Mouse (Mus musculus) kidney, adult 2 months (tissue): ENCODE results near the gene Ryr1. TPM values are rescaled to one million over a fixed set of nuclear protein-coding genes. Genes with fewer than 3 reads are reported as not detected.

Experiments used
- DNase-seq: peaks from one replicate; pipeline ENCODE4 v3.0.0; 2021
- H3K27ac ChIP-seq: fragments of 200-500 bp; 2 replicates; pipeline ENCODE4 v1.5.1; 2012; ENCODE audit warnings: low read depth, low read length, control low read depth, inconsistent platforms; ENCODE audit not compliant: insufficient read depth
- H3K27me3 ChIP-seq: fragments of 200-500 bp; replicated peaks from 2 replicates; pipeline ENCODE4 v1.6.1; 2012; ENCODE audit warnings: mild to moderate bottlenecking, moderate library complexity, low read length, inconsistent platforms; ENCODE audit not compliant: control insufficient read depth, insufficient read depth
- H3K36me3 ChIP-seq: fragments of 200-500 bp; 2 replicates; pipeline ENCODE4 v1.6.1; 2012; ENCODE audit warnings: mild to moderate bottlenecking, moderate library complexity, low read length, inconsistent platforms; ENCODE audit not compliant: control insufficient read depth, insufficient read depth
- H3K4me1 ChIP-seq: fragments of 200-500 bp; 2 replicates; pipeline ENCODE4 v1.6.1; 2011; ENCODE audit warnings: low read length; ENCODE audit not compliant: control insufficient read depth, insufficient read depth
- H3K4me3 ChIP-seq: fragments of 200-500 bp; 2 replicates; pipeline ENCODE4 v1.5.1; 2011; ENCODE audit warnings: mild to moderate bottlenecking, low read depth, low read length, control low read depth; ENCODE audit not compliant: insufficient read depth
- CTCF ChIP-seq: fragments of 200-500 bp; conservative IDR thresholded peaks from 2 replicates; pipeline ENCODE4 v1.5.1; 2011; ENCODE audit warnings: low read depth, mild to moderate bottlenecking, control low read depth, low read length, moderate library complexity, mixed read lengths; ENCODE audit not compliant: insufficient read depth, insufficient read length
- POLR2A ChIP-seq: fragments of 200-500 bp; IDR thresholded peaks from one replicate; pipeline ENCODE4 v1.6.1; 2011; ENCODE audit warnings: low read depth, low read length, control low read depth
- WGBS: fragments of 180-500 bp; shearing (Covaris S2); methylation state at CpG from one replicate; pipeline ENCODE4 v1.1.7; 2018; 5-methylcytosine and 5-hydroxymethylcytosine counted together
- polyA plus RNA-seq: library from polyadenylated mRNA; depleted of rRNA; stranded (reverse); fragments of >200 nt; gene quantifications from 2 replicates; pipeline ENCODE4 v1.2.3, GENCODE M21; 2012

Gene Ryr1
- polyA plus RNA-seq, 1 experiment: 3.0 TPM

GRCm38 (mm10) chr7:29043016-29043673 lies 81.8 kb downstream of the Ryr1 start:
- Histone ChIP-seq H3K4me3 (no peak overlapping the region), H3K27me3 (no peaks in the 10 kb centered on the region), H3K36me3 (no peaks in the 10 kb centered on the region), H3K4me1 (peaks cover 4% of the 10 kb centered on the region; the same call in 1 of the 2 replicates), H3K27ac (no peak overlapping the region)
- TF ChIP-seq POLR2A: no peak
- TF ChIP-seq CTCF: no peak
- 32% methylated on average over 19 of the region's 19 CpGs for WGBS
- DNase-seq: peak; percentile 87

GRCm38 (mm10) chr7:29041194-29041593 lies 83.8 kb downstream of the Ryr1 start:
- whole genome bisulfite sequencing: 83% methylated on average over 5 of the region's 5 CpGs
- H3K27ac ChIP-seq: no peak overlapping the region
- no peak for DNase-seq
- no peaks in the 10 kb centered on the region for H3K36me3 ChIP-seq
- H3K4me1 ChIP-seq: peaks cover 4% of the 10 kb centered on the region; the same call in 1 of the 2 replicates
- H3K4me3 ChIP-seq: no peak overlapping the region
- no peaks in the 10 kb centered on the region for H3K27me3 ChIP-seq
- no peak for TF ChIP-seq POLR2A
- TF ChIP-seq CTCF: 0 out of 2 replicates have a peak, but pooled peaks have one; percentile 5

- TF ChIP-seq CTCF: no peak
- TF ChIP-seq POLR2A: no peak
- Histone ChIP-seq H3K4me3 (no peak overlapping the region), H3K4me1 (peaks cover 4% of the 10 kb centered on the region; the same call in 1 of the 2 replicates), H3K27me3 (no peaks in the 10 kb centered on the region), H3K36me3 (no peaks in the 10 kb centered on the region), H3K27ac (no peak overlapping the region)
- WGBS: 2% methylated on average over 26 of the region's 26 CpGs
- peak; percentile 7 for DNase-seq
These were observed 84.9 kb downstream of the Ryr1 start for GRCm38 (mm10) chr7:29039985-29040661.

- no peaks in the 10 kb centered on the region for H3K27me3 ChIP-seq
- no peaks in the 10 kb centered on the region for H3K36me3 ChIP-seq
- TF ChIP-seq POLR2A: no peak
- TF ChIP-seq CTCF: peak; percentile 65
- WGBS: under 1% methylated on average over 11 of the region's 11 CpGs
- H3K27ac ChIP-seq: no peak overlapping the region
- H3K4me1 ChIP-seq: peaks cover 4% of the 10 kb centered on the region; the same call in 1 of the 2 replicates
- no peak overlapping the region for H3K4me3 ChIP-seq
- DNase-seq: peak; percentile 89
These were observed 85.4 kb downstream of the Ryr1 start for GRCm38 (mm10) chr7:29039604-29039984.

- Histone ChIP-seq H3K36me3 (no peaks in the 10 kb centered on the region), H3K27ac (no peak overlapping the region), H3K4me1 (no peaks in the 10 kb centered on the region), H3K4me3 (no peak overlapping the region), H3K27me3 (no peaks in the 10 kb centered on the region)
- DNase-seq: no peak
- 86% methylated on average over 6 of the region's 6 CpGs for WGBS
- TF ChIP-seq POLR2A (no peak), CTCF (no peak)
These were observed 87.7 kb downstream of the Ryr1 start for GRCm38 (mm10) chr7:29037261-29037660.

- no peak for TF ChIP-seq POLR2A
- TF ChIP-seq CTCF: peak; percentile 34
- no peak overlapping the region for H3K4me3 ChIP-seq
- DNase-seq: no peak
- 87% methylated on average over 5 of the region's 5 CpGs for WGBS
- no peaks in the 10 kb centered on the region for H3K36me3 ChIP-seq
- no peaks in the 10 kb centered on the region for H3K27me3 ChIP-seq
- no peak overlapping the region for H3K27ac ChIP-seq
- H3K4me1 ChIP-seq: no peaks in the 10 kb centered on the region
These were observed 92.3 kb downstream of the Ryr1 start for GRCm38 (mm10) chr7:29032685-29033084.

- H3K27ac ChIP-seq: no peak overlapping the region
- no peak overlapping the region for H3K4me3 ChIP-seq
- no peak for DNase-seq
- no peaks in the 10 kb centered on the region for H3K4me1 ChIP-seq
- H3K36me3 ChIP-seq: no peaks in the 10 kb centered on the region
- 64% methylated on average over 10 of the region's 10 CpGs for WGBS
- no peaks in the 10 kb centered on the region for H3K27me3 ChIP-seq
- TF ChIP-seq CTCF: no peak
- TF ChIP-seq POLR2A: no peak
These were observed 93.3 kb downstream of the Ryr1 start for GRCm38 (mm10) chr7:29031641-29032040.
